Mouse (Mus musculus): ENCODE results near the gene Pdzd8. TPM values are rescaled to one million over a fixed set of nuclear protein-coding genes. Genes with fewer than 3 reads are reported as not detected.

The Pdzd8 gene
- polyA plus RNA-seq, 1 experiment = 5.1 TPM

GRCm38 (mm10) chr19:59366724-59367123, 21.1 kb upstream of the Pdzd8 start:
- H3K36me3 ChIP-seq (ENCODE audit: control insufficient read depth, insufficient read depth, low read length) = no peaks in the 10 kb centered on the region
- no peaks in the 10 kb centered on the region for H3K4me1 ChIP-seq (ENCODE audit: control insufficient read depth, insufficient read depth, insufficient read length)
- no peaks in the 10 kb centered on the region for H3K27me3 ChIP-seq (ENCODE audit: control insufficient read depth, insufficient read depth, low read length)
- H3K4me3 ChIP-seq (ENCODE audit: extremely low read depth, insufficient read depth, insufficient read length) = no peak overlapping the region
- H3K27ac ChIP-seq (ENCODE audit: insufficient read depth, low read length) = no peak overlapping the region
- WGBS = 93% methylated on average over 3 of the region's 3 CpGs
- DNase-seq (ENCODE audit: low read depth in 1 of 2, low spot score in 2 of 2) = no peak
- no peak for TF ChIP-seq POLR2A (IDR thresholded peaks at IDR 0.05; ENCODE audit: low read depth, low read length)
- no peak for TF ChIP-seq CTCF (IDR thresholded peaks at IDR 0.05; ENCODE audit: extremely low read depth, insufficient read depth, insufficient read length, insufficient replicate concordance)

DNA sequence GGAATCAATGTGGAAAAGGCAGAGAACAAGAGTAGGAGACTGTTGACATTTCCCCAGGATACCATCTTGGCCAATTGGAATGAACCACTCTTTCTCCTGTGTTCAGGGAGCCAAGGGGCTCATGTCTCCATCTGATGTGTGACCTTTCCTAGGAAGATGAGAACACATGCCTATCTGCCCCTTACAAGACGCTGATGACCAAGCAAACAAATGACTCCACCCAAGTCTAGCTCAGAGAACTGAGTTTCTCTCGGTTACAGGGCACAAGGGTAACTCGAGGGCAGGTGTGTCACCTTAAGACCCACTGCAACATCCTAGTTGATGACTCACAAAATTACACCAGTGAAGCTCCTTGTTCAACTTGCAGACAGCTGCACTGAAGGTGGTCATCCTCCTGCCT, 18.1 kb upstream of the Pdzd8 start:
- Histone ChIP-seq H3K27me3 (ENCODE audit: control insufficient read depth, insufficient read depth, low read length) (no peaks in the 10 kb centered on the region), H3K36me3 (ENCODE audit: control insufficient read depth, insufficient read depth, low read length) (no peaks in the 10 kb centered on the region), H3K27ac (ENCODE audit: insufficient read depth, low read length) (no peak overlapping the region), H3K4me1 (ENCODE audit: control insufficient read depth, insufficient read depth, insufficient read length) (no peaks in the 10 kb centered on the region), H3K4me3 (ENCODE audit: extremely low read depth, insufficient read depth, insufficient read length) (no peak overlapping the region)
- DNase-seq (ENCODE audit: low read depth in 1 of 2, low spot score in 2 of 2) = no peak
- 78% methylated on average over 3 of the region's 3 CpGs for WGBS
- TF ChIP-seq POLR2A (IDR thresholded peaks at IDR 0.05; ENCODE audit: low read depth, low read length) = no peak
- no peak for TF ChIP-seq CTCF (IDR thresholded peaks at IDR 0.05; ENCODE audit: extremely low read depth, insufficient read depth, insufficient read length, insufficient replicate concordance)

GRCm38 (mm10) chr19:59362646-59363045, 17.1 kb upstream of the Pdzd8 start:
- TF ChIP-seq POLR2A (IDR thresholded peaks at IDR 0.05; ENCODE audit: low read depth, low read length) (no peak), CTCF (IDR thresholded peaks at IDR 0.05; ENCODE audit: extremely low read depth, insufficient read depth, insufficient read length, insufficient replicate concordance) (no peak)
- Histone ChIP-seq H3K4me1 (ENCODE audit: control insufficient read depth, insufficient read depth, insufficient read length) (no peaks in the 10 kb centered on the region), H3K27ac (ENCODE audit: insufficient read depth, low read length) (no peak overlapping the region), H3K27me3 (ENCODE audit: control insufficient read depth, insufficient read depth, low read length) (no peaks in the 10 kb centered on the region), H3K36me3 (ENCODE audit: control insufficient read depth, insufficient read depth, low read length) (no peaks in the 10 kb centered on the region), H3K4me3 (ENCODE audit: extremely low read depth, insufficient read depth, insufficient read length) (no peak overlapping the region)
- 88% methylated on average over 6 of the region's 6 CpGs for WGBS
- DNase-seq (ENCODE audit: low read depth in 1 of 2, low spot score in 2 of 2) = no peak

GRCm38 (mm10) chr19:59360486-59360896, 14.9 kb upstream of the Pdzd8 start:
- no peak for DNase-seq (ENCODE audit: low read depth in 1 of 2, low spot score in 2 of 2)
- no peaks in the 10 kb centered on the region for H3K27me3 ChIP-seq (ENCODE audit: control insufficient read depth, insufficient read depth, low read length)
- no peak overlapping the region for H3K27ac ChIP-seq (ENCODE audit: insufficient read depth, low read length)
- WGBS = 75% methylated on average over 2 of the region's 2 CpGs
- TF ChIP-seq CTCF (IDR thresholded peaks at IDR 0.05; ENCODE audit: extremely low read depth, insufficient read depth, insufficient read length, insufficient replicate concordance) (no peak), POLR2A (IDR thresholded peaks at IDR 0.05; ENCODE audit: low read depth, low read length) (no peak)
- H3K36me3 ChIP-seq (ENCODE audit: control insufficient read depth, insufficient read depth, low read length) = no peaks in the 10 kb centered on the region
- no peaks in the 10 kb centered on the region for H3K4me1 ChIP-seq (ENCODE audit: control insufficient read depth, insufficient read depth, insufficient read length)
- no peak overlapping the region for H3K4me3 ChIP-seq (ENCODE audit: extremely low read depth, insufficient read depth, insufficient read length)

GRCm38 (mm10) chr19:59359202-59359601, 13.6 kb upstream of the Pdzd8 start:
- DNase-seq (ENCODE audit: low read depth in 1 of 2, low spot score in 2 of 2) = no peak
- Histone ChIP-seq H3K36me3 (ENCODE audit: control insufficient read depth, insufficient read depth, low read length) (no peaks in the 10 kb centered on the region), H3K27me3 (ENCODE audit: control insufficient read depth, insufficient read depth, low read length) (0 out of 2 replicates have a peak, but pooled peaks cover 2% of the 10 kb centered on the region), H3K4me3 (ENCODE audit: extremely low read depth, insufficient read depth, insufficient read length) (no peak overlapping the region), H3K27ac (ENCODE audit: insufficient read depth, low read length) (no peak overlapping the region), H3K4me1 (ENCODE audit: control insufficient read depth, insufficient read depth, insufficient read length) (no peaks in the 10 kb centered on the region)
- 68% methylated on average over 4 of the region's 4 CpGs for WGBS
- no peak for TF ChIP-seq CTCF (IDR thresholded peaks at IDR 0.05; ENCODE audit: extremely low read depth, insufficient read depth, insufficient read length, insufficient replicate concordance)
- no peak for TF ChIP-seq POLR2A (IDR thresholded peaks at IDR 0.05; ENCODE audit: low read depth, low read length)

DNA sequence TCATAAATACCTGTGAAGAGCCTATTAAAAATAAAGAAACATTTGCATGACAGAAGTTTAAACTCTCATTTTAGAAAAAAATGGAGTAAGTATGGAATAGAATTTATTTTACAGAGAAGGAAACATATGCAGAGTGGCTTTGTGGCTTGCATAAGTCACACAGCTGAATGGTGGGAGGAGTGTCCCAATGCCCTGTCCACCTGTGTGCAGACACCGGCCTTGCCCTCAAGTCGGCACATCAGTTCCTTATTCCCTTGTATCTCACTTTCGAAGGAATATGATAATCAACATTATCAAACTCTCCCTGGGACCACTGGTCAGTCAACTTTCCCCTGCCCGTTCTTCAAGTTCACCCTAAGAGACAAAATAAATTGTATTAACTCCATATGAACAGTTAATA, 12.3 kb upstream of the Pdzd8 start:
- Histone ChIP-seq H3K36me3 (ENCODE audit: control insufficient read depth, insufficient read depth, low read length) (no peaks in the 10 kb centered on the region), H3K4me1 (ENCODE audit: control insufficient read depth, insufficient read depth, insufficient read length) (no peaks in the 10 kb centered on the region), H3K4me3 (ENCODE audit: extremely low read depth, insufficient read depth, insufficient read length) (no peak overlapping the region), H3K27ac (ENCODE audit: insufficient read depth, low read length) (no peak overlapping the region), H3K27me3 (ENCODE audit: control insufficient read depth, insufficient read depth, low read length) (0 out of 2 replicates have a peak, but pooled peaks cover 2% of the 10 kb centered on the region)
- TF ChIP-seq CTCF (IDR thresholded peaks at IDR 0.05; ENCODE audit: extremely low read depth, insufficient read depth, insufficient read length, insufficient replicate concordance) = no peak
- DNase-seq (ENCODE audit: low read depth in 1 of 2, low spot score in 2 of 2) = no peak
- WGBS = 80% methylated on average over 4 of the region's 4 CpGs

GRCm38 (mm10) chr19:59356843-59357595, 11.4 kb upstream of the Pdzd8 start:
- no peak for DNase-seq (ENCODE audit: low read depth in 1 of 2, low spot score in 2 of 2)
- TF ChIP-seq POLR2A (IDR thresholded peaks at IDR 0.05; ENCODE audit: low read depth, low read length) (no peak), CTCF (IDR thresholded peaks at IDR 0.05; ENCODE audit: extremely low read depth, insufficient read depth, insufficient read length, insufficient replicate concordance) (no peak)
- Histone ChIP-seq H3K4me3 (ENCODE audit: extremely low read depth, insufficient read depth, insufficient read length) (no peak overlapping the region), H3K27ac (ENCODE audit: insufficient read depth, low read length) (no peak overlapping the region), H3K27me3 (ENCODE audit: control insufficient read depth, insufficient read depth, low read length) (0 out of 2 replicates have a peak, but pooled peaks cover 2% of the 10 kb centered on the region), H3K4me1 (ENCODE audit: control insufficient read depth, insufficient read depth, insufficient read length) (no peaks in the 10 kb centered on the region), H3K36me3 (ENCODE audit: control insufficient read depth, insufficient read depth, low read length) (no peaks in the 10 kb centered on the region)
- WGBS = 81% methylated on average over 14 of the region's 14 CpGs

All from spleen, adult 2 months (tissue).